Mouse (Mus musculus) liver, embryonic 11.5 days (tissue): ENCODE data around the gene Olfr1386. TPM values are rescaled to one million over a fixed set of nuclear protein-coding genes. Genes with fewer than 3 reads are reported as not detected.

Experiments used
- ATAC-seq: fragments of 200-750 bp; cut with Nextera tagmentation; replicated peaks from 2 replicates; pipeline ENCODE4 v1.8.0; 2017; ENCODE audit warnings: moderate number of reproducible peaks, mild to moderate bottlenecking, moderate TSS enrichment, moderate library complexity; ENCODE audit not compliant: low FRiP score
- DNase-seq: peaks from one replicate; pipeline ENCODE4 v3.0.0-alpha.2; 2017; ENCODE audit warnings: low spot score
- H3K27ac ChIP-seq: fragments of 300-500 bp; sonication (generic); 2 replicates; pipeline ENCODE4 v1.5.1; 2014; ENCODE audit warnings: mild to moderate bottlenecking, low read depth, low read length, control low read depth
- H3K27me3 ChIP-seq: fragments of 300-500 bp; sonication (generic); replicated peaks from 2 replicates; pipeline ENCODE4 v1.6.1; 2014; ENCODE audit warnings: low read length, mixed read lengths; ENCODE audit not compliant: control insufficient read depth, insufficient read depth
- H3K36me3 ChIP-seq: fragments of 300-500 bp; sonication (generic); 2 replicates; pipeline ENCODE4 v1.6.1; 2014; ENCODE audit warnings: mild to moderate bottlenecking, low read length, moderate library complexity, mixed read lengths; ENCODE audit not compliant: control insufficient read depth, insufficient read depth
- H3K4me1 ChIP-seq: fragments of 300-500 bp; sonication (generic); replicated peaks from 2 replicates; pipeline ENCODE4 v1.6.1; 2014; ENCODE audit warnings: low read length, mixed read lengths; ENCODE audit not compliant: control insufficient read depth, insufficient read depth
- H3K4me2 ChIP-seq: fragments of 300-500 bp; sonication (generic); 2 replicates; pipeline ENCODE4 v1.6.1; 2014; ENCODE audit warnings: mild to moderate bottlenecking, control low read depth, moderate library complexity
- H3K4me3 ChIP-seq: fragments of 300-500 bp; sonication (generic); 2 replicates; pipeline ENCODE4 v1.5.1; 2014; ENCODE audit warnings: low read depth, low read length, control low read depth
- H3K9ac ChIP-seq: fragments of 300-500 bp; sonication (generic); 2 replicates; pipeline ENCODE4 v1.6.1; 2014; ENCODE audit warnings: low read depth, low read length, control low read depth
- H3K9me3 ChIP-seq: fragments of 300-500 bp; sonication (generic); 2 replicates; pipeline ENCODE4 v1.6.1; 2016; ENCODE audit warnings: low read length, inconsistent platforms, mixed read lengths; ENCODE audit not compliant: control insufficient read depth
- polyA plus RNA-seq: library from polyadenylated mRNA; unstranded; fragments of >200 nt; fragmentation: Nextera tagmentation; extraction: Ambion mirVana; gene quantifications from 2 replicates; pipeline ENCODE4 v1.2.1, GENCODE M21; 2014

Gene Olfr1386
- polyA plus RNA-seq, 1 experiment from 2014 or later: not detected

- ATAC-seq (no peak), DNase-seq (no peak)
- Histone ChIP-seq H3K27me3 (no peaks in the 10 kb centered on the region), H3K9ac (no peak within 1 kb of the TSS), H3K4me1 (no peaks in the 10 kb centered on the region), H3K4me3 (no peak within 1 kb of the TSS), H3K36me3 (no peaks in the 10 kb centered on the region), H3K9me3 (no peaks in the 10 kb centered on the region), H3K27ac (no peak within 1 kb of the TSS), H3K4me2 (no peak within 1 kb of the TSS)
Observed at GRCm38 (mm10) chr11:49519348-49519747, 54.5 kb downstream of the Olfr1386 start, which contains the start of gene Olfr1383. TSS of gene Olfr1383 (plus strand) at chr11:49519648.

Other genes starting within 250 kb of the Olfr1386 start
- gene Mgat1, start 220.9 kb upstream of the Olfr1386 start, polyA plus RNA-seq: 41.7 and 43.3 TPM in 2 replicates
- gene Olfr1393, start 186.7 kb upstream of the Olfr1386 start, polyA plus RNA-seq: 0.13 TPM in 1 of 2 replicates, not detected in the other
- not detected in 2 replicates for gene Olfr1392, start 179.8 kb upstream of the Olfr1386 start, polyA plus RNA-seq
- gene Olfr10, start 160.3 kb upstream of the Olfr1386 start, polyA plus RNA-seq: not detected in 2 replicates
- not detected in 2 replicates for gene Olfr1391, start 142.3 kb upstream of the Olfr1386 start, polyA plus RNA-seq
- gene Olfr1390, start 129.9 kb upstream of the Olfr1386 start, polyA plus RNA-seq: not detected in 2 replicates
- not detected in 2 replicates for gene Olfr1389, start 42.0 kb upstream of the Olfr1386 start, polyA plus RNA-seq
- gene Olfr1388, start 28.4 kb upstream of the Olfr1386 start, polyA plus RNA-seq: 0.19 and 0.21 TPM in 2 replicates
- gene Olfr1387, start 9.7 kb upstream of the Olfr1386 start, polyA plus RNA-seq: not detected in 2 replicates
- not detected in 2 replicates for gene Olfr1385, start 24.0 kb downstream of the Olfr1386 start, polyA plus RNA-seq
- not detected in 2 replicates for gene Olfr1384, start 41.7 kb downstream of the Olfr1386 start, polyA plus RNA-seq
- gene Olfr1383, start 54.6 kb downstream of the Olfr1386 start, polyA plus RNA-seq: not detected in 2 replicates
- gene Olfr1382, start 63.2 kb downstream of the Olfr1386 start, polyA plus RNA-seq: not detected in 2 replicates
- not detected in 2 replicates for gene Olfr1381, start 78.4 kb downstream of the Olfr1386 start, polyA plus RNA-seq
- not detected in 2 replicates for gene Olfr1380, start 91.8 kb downstream of the Olfr1386 start, polyA plus RNA-seq
- gene Flt4, start 144.2 kb downstream of the Olfr1386 start, polyA plus RNA-seq: 9.2 and 9.9 TPM in 2 replicates
- gene Scgb3a1, start 198.6 kb downstream of the Olfr1386 start, polyA plus RNA-seq: not detected in 2 replicates
- gene Cnot6, start 247.7 kb downstream of the Olfr1386 start, polyA plus RNA-seq: 34.8 and 35.9 TPM in 2 replicates